Mouse (Mus musculus): Measurements from ENCODE around the gene Dnhd1.

- TF ChIP-seq POLR2A (IDR thresholded peaks at IDR 0.05; ENCODE audit: borderline replicate concordance, insufficient read depth, low read length) (peak; percentile 37; the same call in 1 of the 2 replicates), CTCF (IDR thresholded peaks at IDR 0.05; ENCODE audit: borderline replicate concordance, insufficient read depth, low read depth, low read length) (no peak)
These were observed 18.1 kb upstream of the Dnhd1 start for GRCm38 (mm10) chr7:105632551-105632972.
